8 mouse cellular contexts compared by ENCODE assay signal in the genomic region with DNA sequence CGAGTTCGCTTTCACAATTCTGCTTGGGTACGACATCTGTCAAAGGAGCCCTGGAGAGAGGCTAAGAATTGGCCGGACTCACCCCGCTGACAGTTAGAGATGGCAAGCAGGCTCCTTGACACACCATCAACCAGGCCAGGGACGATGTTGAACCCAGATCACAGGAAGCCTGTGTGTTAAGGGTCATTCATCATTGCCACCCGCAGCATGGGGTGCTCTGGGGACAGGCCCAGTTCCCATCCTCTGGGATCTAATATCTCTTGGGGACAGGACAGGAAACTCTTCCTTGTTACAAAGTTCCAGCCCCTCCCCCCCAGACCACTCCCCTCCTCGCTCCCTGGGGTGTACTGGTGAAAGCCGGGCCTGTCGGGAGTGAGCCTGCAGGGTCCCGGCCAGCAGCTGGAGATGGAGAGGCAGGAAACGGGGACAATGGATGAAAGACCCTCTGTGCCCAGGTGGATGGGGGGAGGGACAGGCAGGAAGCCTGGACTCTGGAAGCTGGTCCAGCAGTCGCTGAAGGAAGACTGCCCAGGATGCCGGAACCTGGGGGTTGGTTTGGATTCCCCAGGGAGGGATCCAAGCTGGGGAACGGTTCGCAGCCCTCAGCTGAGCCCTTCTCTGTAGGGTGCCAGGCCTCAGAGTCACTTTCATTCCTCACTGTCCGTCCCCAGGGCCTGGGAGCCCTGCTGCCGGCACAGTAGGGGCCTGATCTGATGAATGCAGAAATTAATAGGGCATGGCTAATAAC. TPM values are rescaled to one million over a fixed set of nuclear protein-coding genes. Genes with fewer than 3 reads are reported as not detected.
DNase-seq lines count a peak whose midpoint lies in the region; ATAC-seq and TF ChIP-seq lines count a peak whose summit lies in the region.

No protein-coding gene starts in this region.

- no peak overlapping the region for H3K9ac ChIP-seq in forebrain, embryonic 15.5 days (replicated peaks)
- no peak overlapping the region for H3K9ac ChIP-seq in forebrain, postnatal 0 days
- 0 out of 2 replicates have a peak overlapping the region, but pooled peaks have one; percentile 9 for H3K9ac ChIP-seq in hindbrain, postnatal 0 days (replicated peaks; ENCODE audit: low read length)
- no peak overlapping the region for H3K9ac ChIP-seq in liver, embryonic 12.5 days

- no peak overlapping the region for H3K4me2 ChIP-seq in forebrain, embryonic 15.5 days (replicated peaks)
- H3K4me2 ChIP-seq in forebrain, postnatal 0 days (ENCODE audit: low read depth) = no peak overlapping the region
- H3K4me2 ChIP-seq in hindbrain, postnatal 0 days (ENCODE audit: low read depth, low read length) = peak overlapping the region; percentile 25
- H3K4me2 ChIP-seq in liver, embryonic 12.5 days = peak overlapping the region; percentile 18

- peaks cover 37% of the 10 kb centered on the region for H3K27me3 ChIP-seq in forebrain, embryonic 10.5 days (ENCODE audit: poor library complexity, severe bottlenecking)
- H3K27me3 ChIP-seq in forebrain, embryonic 15.5 days = no peaks in the 10 kb centered on the region
- H3K27me3 ChIP-seq in forebrain, postnatal 0 days (ENCODE audit: insufficient read depth, low read length) = no peaks in the 10 kb centered on the region
- no peaks in the 10 kb centered on the region for H3K27me3 ChIP-seq in hindbrain, postnatal 0 days (ENCODE audit: insufficient read depth, low read length)
- H3K27me3 ChIP-seq in liver, embryonic 12.5 days (replicated peaks) = peaks cover 50% of the 10 kb centered on the region
- H3K27me3 ChIP-seq in small intestine, adult 2 months (ENCODE audit: control insufficient read depth, insufficient read depth, low read length) = no peaks in the 10 kb centered on the region

- peaks cover 35% of the 10 kb centered on the region for H3K4me1 ChIP-seq in forebrain, embryonic 10.5 days
- H3K4me1 ChIP-seq in forebrain, embryonic 15.5 days = no peaks in the 10 kb centered on the region
- no peaks in the 10 kb centered on the region for H3K4me1 ChIP-seq in forebrain, postnatal 0 days (ENCODE audit: insufficient read depth)
- H3K4me1 ChIP-seq in hindbrain, postnatal 0 days (ENCODE audit: insufficient read depth, low read length) = 0 out of 2 replicates have a peak, but pooled peaks cover 6% of the 10 kb centered on the region
- H3K4me1 ChIP-seq in liver, embryonic 12.5 days = peaks cover 8% of the 10 kb centered on the region; the same call in 1 of the 2 replicates
- no peaks in the 10 kb centered on the region for H3K4me1 ChIP-seq in small intestine, adult 2 months (ENCODE audit: control insufficient read depth, insufficient read depth, insufficient read length, low read length)

- H3K4me3 ChIP-seq in forebrain, embryonic 10.5 days = peak overlapping the region; percentile 25
- no peak overlapping the region for H3K4me3 ChIP-seq in forebrain, embryonic 15.5 days
- H3K4me3 ChIP-seq in forebrain, postnatal 0 days (ENCODE audit: low read depth, low read length) = no peak overlapping the region
- H3K4me3 ChIP-seq in hindbrain, postnatal 0 days (ENCODE audit: low read length) = no peak overlapping the region
- no peak overlapping the region for H3K4me3 ChIP-seq in liver, embryonic 12.5 days
- 0 out of 2 replicates have a peak overlapping the region, but pooled peaks have one; percentile 0 for H3K4me3 ChIP-seq in small intestine, adult 2 months (ENCODE audit: low read depth, low read length)

- H3K9me3 ChIP-seq in forebrain, embryonic 10.5 days = no peaks in the 10 kb centered on the region
- H3K9me3 ChIP-seq in forebrain, embryonic 15.5 days = no peaks in the 10 kb centered on the region
- H3K9me3 ChIP-seq in forebrain, postnatal 0 days (ENCODE audit: low read length) = no peaks in the 10 kb centered on the region
- H3K9me3 ChIP-seq in hindbrain, postnatal 0 days (ENCODE audit: low read length) = no peaks in the 10 kb centered on the region
- no peaks in the 10 kb centered on the region for H3K9me3 ChIP-seq in liver, embryonic 12.5 days (replicated peaks)

- H3K27ac ChIP-seq in forebrain, embryonic 10.5 days = peak overlapping the region; percentile 84
- no peak overlapping the region for H3K27ac ChIP-seq in forebrain, embryonic 15.5 days (replicated peaks)
- no peak overlapping the region for H3K27ac ChIP-seq in forebrain, postnatal 0 days (ENCODE audit: low read depth, low read length)
- H3K27ac ChIP-seq in hindbrain, postnatal 0 days = peak overlapping the region; percentile 70
- no peak overlapping the region for H3K27ac ChIP-seq in liver, embryonic 12.5 days
- H3K27ac ChIP-seq in small intestine, adult 2 months (ENCODE audit: insufficient read depth, low read depth, low read length) = no peak overlapping the region

- DNase-seq in forebrain, embryonic 10.5 days (ENCODE audit: extremely low spot score, low spot score) = no peak
- DNase-seq in adrenal gland, postnatal 36 days = peak; percentile 29 to 53
- peak; percentile 18 for DNase-seq in forebrain, postnatal 0 days
- DNase-seq in hindbrain, postnatal 0 days (ENCODE audit: low spot score) = peak; percentile 61
- no peak for DNase-seq in spleen, postnatal 14 days (ENCODE audit: low spot score in 2 of 2)

- whole genome bisulfite sequencing in forebrain, embryonic 10.5 days = 6% methylated on average over 18 of the region's 18 CpGs
- 8% methylated on average over 16 of the region's 18 CpGs for WGBS in forebrain, embryonic 15.5 days
- WGBS in forebrain, postnatal 0 days = 10% methylated on average over 18 of the region's 18 CpGs
- 7% methylated on average over 18 of the region's 18 CpGs for WGBS in hindbrain, postnatal 0 days
- WGBS in liver, embryonic 12.5 days (ENCODE audit: insufficient replicate concordance) = 25% methylated on average over 18 of the region's 18 CpGs
- 69% methylated on average over 18 of the region's 18 CpGs for WGBS in small intestine, adult 2 months

- TF ChIP-seq POLR2A in small intestine, adult 2 months (IDR thresholded peaks at IDR 0.05; ENCODE audit: low read depth, low read length) = no peak

- no peak for TF ChIP-seq CTCF in forebrain, postnatal 0 days (IDR thresholded peaks at IDR 0.05; ENCODE audit: low read depth)
- no peak for TF ChIP-seq CTCF in hindbrain, postnatal 0 days (IDR thresholded peaks at IDR 0.05; ENCODE audit: low read depth)
- TF ChIP-seq CTCF in small intestine, adult 2 months (IDR thresholded peaks at IDR 0.05; ENCODE audit: extremely low read depth, insufficient read length, insufficient replicate concordance, low read depth, low read length) = no peak

- H3K36me3 ChIP-seq in forebrain, embryonic 10.5 days (replicated peaks) = no peaks in the 10 kb centered on the region
- H3K36me3 ChIP-seq in forebrain, embryonic 15.5 days = no peaks in the 10 kb centered on the region
- H3K36me3 ChIP-seq in forebrain, postnatal 0 days (ENCODE audit: insufficient read depth) = no peaks in the 10 kb centered on the region
- H3K36me3 ChIP-seq in hindbrain, postnatal 0 days (ENCODE audit: insufficient read depth, low read length) = no peaks in the 10 kb centered on the region
- no peaks in the 10 kb centered on the region for H3K36me3 ChIP-seq in liver, embryonic 12.5 days
- H3K36me3 ChIP-seq in small intestine, adult 2 months (ENCODE audit: control insufficient read depth, insufficient read depth, low read length) = no peaks in the 10 kb centered on the region

- ATAC-seq in forebrain, embryonic 15.5 days (replicated peaks) = no peak
- ATAC-seq in forebrain, postnatal 0 days = peak; percentile 64
- ATAC-seq in hindbrain, postnatal 0 days = peak; percentile 85
- ATAC-seq in liver, embryonic 12.5 days = no peak

RNA-seq across cellular contexts. Expression of a gene that starts 38.5 kb away (rescaled TPM):
- 488 and 529 TPM in 2 replicates for polyA plus RNA-seq in forebrain, embryonic 10.5 days (2016; fragmentation: Nextera tagmentation; extraction: Ambion mirVana)
- 87.3 and 98.1 TPM in 2 replicates for polyA plus RNA-seq in forebrain, embryonic 15.5 days (2015; fragmentation: Nextera tagmentation; extraction: Ambion mirVana)
- 10 to 100 TPM; 60.0 to 74.0 TPM for total RNA-seq in adrenal gland, postnatal 36 days (2021)
- total RNA-seq in forebrain, postnatal 0 days (2014; rRNA removed) = 134 and 153 TPM in 2 replicates
- 177 and 185 TPM in 2 replicates for polyA plus RNA-seq in forebrain, postnatal 0 days (2015; fragmentation: Nextera tagmentation; extraction: Ambion mirVana)
- total RNA-seq in hindbrain, postnatal 0 days (2014; rRNA removed) = 204 and 344 TPM in 2 replicates
- 253 and 254 TPM in 2 replicates for polyA plus RNA-seq in hindbrain, postnatal 0 days (2015; fragmentation: Nextera tagmentation; extraction: Ambion mirVana)
- polyA plus RNA-seq in liver, embryonic 12.5 days (2016; fragmentation: Nextera tagmentation; extraction: Ambion mirVana) = 80.9 and 88.1 TPM in 2 replicates
- 262 and 519 TPM in 2 replicates for polyA plus RNA-seq in small intestine, adult 2 months (2012; rRNA removed)

RNA-seq across cellular contexts. Expression of a gene that starts 51.5 kb away (rescaled TPM):
- polyA plus RNA-seq in forebrain, embryonic 10.5 days (2016; fragmentation: Nextera tagmentation; extraction: Ambion mirVana) = 485 and 525 TPM in 2 replicates
- 302 and 341 TPM in 2 replicates for polyA plus RNA-seq in forebrain, embryonic 15.5 days (2015; fragmentation: Nextera tagmentation; extraction: Ambion mirVana)
- 100 to 1,000 TPM; 522 to 588 TPM for total RNA-seq in adrenal gland, postnatal 36 days (2021)
- total RNA-seq in forebrain, postnatal 0 days (2014; rRNA removed) = 872 and 1,141 TPM in 2 replicates
- polyA plus RNA-seq in forebrain, postnatal 0 days (2015; fragmentation: Nextera tagmentation; extraction: Ambion mirVana) = 313 and 396 TPM in 2 replicates
- 765 and 914 TPM in 2 replicates for total RNA-seq in hindbrain, postnatal 0 days (2014; rRNA removed)
- polyA plus RNA-seq in hindbrain, postnatal 0 days (2015; fragmentation: Nextera tagmentation; extraction: Ambion mirVana) = 297 and 312 TPM in 2 replicates
- 350 and 362 TPM in 2 replicates for polyA plus RNA-seq in liver, embryonic 12.5 days (2016; fragmentation: Nextera tagmentation; extraction: Ambion mirVana)
- polyA plus RNA-seq in small intestine, adult 2 months (2012; rRNA removed) = 176 and 224 TPM in 2 replicates

Comparison
In these comparisons a context has a peak if more than half of its experiments do, and no peak if none do; other contexts are left out.
1. DNase-seq: peak in adrenal gland, postnatal 36 days (2 of 2), forebrain, postnatal 0 days (single experiment) and hindbrain, postnatal 0 days (single experiment); none in forebrain, embryonic 10.5 days (single experiment) and spleen, postnatal 14 days (0 of 2).
2. H3K27ac ChIP-seq: peak in forebrain, embryonic 10.5 days (single experiment) and hindbrain, postnatal 0 days (single experiment); none in forebrain, embryonic 15.5 days (single experiment), forebrain, postnatal 0 days (single experiment), liver, embryonic 12.5 days (single experiment) and small intestine, adult 2 months (single experiment).
3. H3K4me3 ChIP-seq: peak in forebrain, embryonic 10.5 days (single experiment) and small intestine, adult 2 months (single experiment); none in forebrain, embryonic 15.5 days (single experiment), forebrain, postnatal 0 days (single experiment), hindbrain, postnatal 0 days (single experiment) and liver, embryonic 12.5 days (single experiment).
4. ATAC-seq: peak in forebrain, postnatal 0 days (single experiment) and hindbrain, postnatal 0 days (single experiment); none in forebrain, embryonic 15.5 days (single experiment) and liver, embryonic 12.5 days (single experiment).
5. H3K4me2 ChIP-seq: peak in hindbrain, postnatal 0 days (single experiment) and liver, embryonic 12.5 days (single experiment); none in forebrain, embryonic 15.5 days (single experiment) and forebrain, postnatal 0 days (single experiment).